Mouse (Mus musculus) right cerebral cortex, adult 18-20 months (tissue): ENCODE results near the gene Cd40lg.

Source experiments
- DNase-seq: peaks from one replicate; pipeline ENCODE4 v3.0.0; 2022; ENCODE audit warnings: mixed read lengths

Cd40lg gene

GRCm38 (mm10) chrX:57211876-57212275, at the start of gene Cd40lg:
Gene Cd40lg, plus strand, starts transcription at chrX:57212143.
- DNase-seq: no peak

GRCm38 (mm10) chrX:57166549-57166948, 45.4 kb upstream of the Cd40lg start:
- DNase-seq: no peak

- DNase-seq: no peak
Observed at GRCm38 (mm10) chrX:57171269-57171668, 40.7 kb upstream of the Cd40lg start.

DNA sequence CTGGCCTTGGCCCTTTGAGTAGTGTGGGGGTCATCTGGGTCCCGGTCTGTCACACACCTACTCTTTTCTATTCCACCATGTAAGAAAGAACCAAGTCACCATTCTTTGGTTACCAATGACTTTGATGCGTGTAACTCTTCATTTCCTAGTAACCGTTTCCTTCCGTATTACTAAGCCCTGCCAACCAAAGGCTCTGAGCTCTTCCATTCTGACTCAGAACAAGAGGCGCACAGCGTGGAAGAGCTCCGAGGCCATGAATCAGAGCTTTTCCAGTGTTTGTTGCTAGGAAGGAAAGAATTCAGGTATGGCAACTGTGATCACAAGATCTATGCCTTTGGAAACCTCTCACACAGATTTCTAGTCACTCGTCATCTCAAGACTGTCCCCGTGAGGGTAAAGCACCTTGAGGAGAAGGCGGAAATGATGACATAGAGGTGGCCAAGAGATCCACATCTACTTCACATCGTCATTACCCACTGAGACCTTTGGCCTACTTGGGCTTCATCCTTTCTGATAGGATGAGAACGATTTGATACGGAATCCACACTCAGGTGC, 34.6 kb upstream of the Cd40lg start:
- no peak for DNase-seq

GRCm38 (mm10) chrX:57182470-57182869, 29.5 kb upstream of the Cd40lg start:
- DNase-seq: no peak

DNA sequence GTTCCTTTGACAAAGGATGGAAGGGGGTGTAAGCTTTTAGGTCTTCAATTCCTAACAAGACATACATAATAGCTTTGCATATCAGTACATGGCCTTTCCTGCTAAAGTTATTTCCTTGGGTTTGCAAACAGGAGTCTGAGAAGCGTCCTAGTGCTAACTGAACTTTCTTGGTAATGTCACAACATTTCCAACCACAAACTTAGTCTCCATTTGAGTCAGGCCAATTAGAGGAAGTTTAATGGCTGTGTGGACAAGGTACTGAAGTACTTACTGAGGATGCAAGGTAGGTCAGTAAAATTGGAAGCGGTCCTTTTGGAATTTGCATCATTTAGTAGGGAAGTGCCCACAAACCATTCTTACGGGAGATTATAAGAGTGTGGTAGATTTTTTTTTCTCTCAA, 28.6 kb upstream of the Cd40lg start:
- DNase-seq: no peak

GRCm38 (mm10) chrX:57187301-57187700, 24.6 kb upstream of the Cd40lg start:
- no peak for DNase-seq

DNA sequence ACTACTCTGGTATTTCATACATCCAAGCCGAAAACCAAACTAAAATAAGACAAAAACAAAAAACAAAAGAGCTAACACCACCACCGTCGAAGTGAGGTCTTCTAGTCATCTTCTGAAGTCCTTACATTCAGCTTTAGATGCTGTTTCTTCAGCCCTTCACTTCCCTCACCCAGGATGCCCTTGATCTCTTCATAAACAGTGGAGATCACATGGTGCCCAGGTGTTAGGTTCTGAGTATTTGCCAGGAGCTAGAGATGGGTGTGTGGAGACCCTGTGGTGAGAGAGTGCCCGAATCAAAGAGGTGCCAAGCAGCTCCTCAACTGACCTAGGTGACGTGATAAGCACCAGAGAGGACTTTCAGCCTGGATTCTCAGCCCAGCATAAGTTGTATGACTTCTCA, 22.6 kb upstream of the Cd40lg start:
- no peak for DNase-seq

DNA sequence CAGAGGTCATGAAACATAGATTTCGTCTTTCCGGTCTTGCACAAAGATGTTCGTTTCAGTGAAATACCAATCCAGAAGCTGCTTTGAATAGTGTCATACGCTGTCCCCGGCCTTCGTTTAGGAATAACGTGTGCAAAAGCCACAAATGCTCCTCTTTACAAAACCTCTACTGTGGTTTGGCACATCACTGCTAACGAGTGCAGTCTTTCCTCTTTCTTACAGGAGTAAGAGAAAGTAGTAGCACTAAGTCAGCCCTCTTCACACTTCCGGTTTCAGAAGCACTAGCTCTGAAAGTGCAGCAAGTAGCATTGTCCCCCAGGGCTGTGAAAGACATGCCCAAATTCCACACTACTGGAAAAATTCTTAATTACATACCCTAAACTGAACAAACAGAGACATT, 15.6 kb upstream of the Cd40lg start:
- DNase-seq: no peak

DNA sequence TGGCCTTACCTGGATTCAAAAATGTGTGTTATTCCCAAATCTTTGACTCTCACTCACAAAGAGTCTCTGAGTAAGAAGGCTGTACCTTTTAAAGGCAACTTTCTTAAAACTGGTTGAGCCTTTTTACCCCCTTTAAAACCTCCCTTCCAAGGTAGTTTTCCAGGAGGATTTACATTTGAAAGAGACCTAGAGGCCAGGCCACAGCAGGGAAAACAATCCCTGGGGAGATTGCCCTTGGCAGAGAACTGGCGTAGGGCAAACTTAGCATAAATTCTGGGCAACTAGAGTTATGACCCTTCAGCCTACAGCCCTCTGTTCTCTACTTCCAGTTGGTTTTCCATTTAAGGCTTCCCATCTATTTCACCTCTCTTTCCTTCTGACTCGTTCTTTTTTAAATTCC, 13.9 kb upstream of the Cd40lg start:
- DNase-seq: no peak

DNA sequence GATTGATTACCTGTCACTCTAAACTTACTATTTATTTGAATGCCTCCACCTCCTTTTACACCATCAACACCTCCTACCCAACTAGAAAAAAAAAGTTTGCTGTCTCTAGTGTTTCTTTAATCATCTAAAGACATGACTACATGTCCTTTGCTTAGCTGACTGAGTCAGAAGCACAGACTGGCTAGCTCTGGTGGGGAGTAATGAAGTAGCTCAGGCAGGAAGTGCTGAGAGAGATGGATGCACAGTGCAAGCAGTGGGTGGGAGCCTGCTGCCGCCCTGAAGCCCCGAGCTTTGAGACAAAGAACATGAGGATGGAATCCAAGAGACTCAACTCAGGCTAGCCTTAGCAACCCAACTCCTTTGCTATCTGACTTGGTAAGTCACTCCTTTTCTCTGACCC, 11.5 kb upstream of the Cd40lg start:
- no peak for DNase-seq

- DNase-seq: no peak
Observed at GRCm38 (mm10) chrX:57210591-57210990, 1.4 kb upstream of the Cd40lg start.

GRCm38 (mm10) chrX:57212862-57213261, 919 bp downstream of the Cd40lg start:
- no peak for DNase-seq

- no peak for DNase-seq
Observed at GRCm38 (mm10) chrX:57215495-57215894, 3.6 kb downstream of the Cd40lg start.

DNA sequence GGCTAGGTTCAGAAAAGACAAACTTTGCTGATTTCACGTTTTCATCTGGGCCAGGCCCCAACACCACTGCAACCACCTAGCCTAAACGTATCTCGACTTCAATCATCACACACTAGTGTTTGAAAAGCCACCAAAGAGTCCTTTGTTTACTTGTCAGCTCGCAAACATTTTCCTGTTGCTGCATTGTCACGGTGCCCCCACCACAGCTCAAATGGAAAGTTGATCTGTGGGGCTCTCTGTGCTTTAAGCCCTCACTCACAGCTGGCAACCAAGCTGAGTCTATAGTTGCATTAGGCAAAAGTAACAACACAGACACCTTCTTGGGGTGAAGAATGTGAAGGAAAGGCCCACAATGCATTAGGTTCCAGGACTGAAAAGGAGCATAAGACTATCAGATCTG, 4.3 kb downstream of the Cd40lg start:
- DNase-seq: no peak

DNA sequence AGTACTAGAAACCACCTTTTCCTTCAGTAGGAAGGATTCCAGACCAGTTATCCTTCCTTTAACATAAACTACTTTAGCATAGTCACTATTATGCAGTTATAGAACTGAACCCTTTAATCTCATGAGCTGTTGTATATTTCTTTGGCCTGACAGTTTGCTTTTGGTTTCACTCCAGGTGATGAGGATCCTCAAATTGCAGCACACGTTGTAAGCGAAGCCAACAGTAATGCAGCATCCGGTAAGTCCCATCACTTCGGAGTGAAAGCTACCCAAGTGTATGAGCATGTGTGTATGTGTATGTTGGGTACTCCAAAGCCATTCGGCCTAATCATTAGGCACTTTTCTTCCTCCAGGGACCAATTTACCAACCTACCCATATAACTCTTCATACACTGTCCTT, 7.6 kb downstream of the Cd40lg start:
- DNase-seq: no peak

- DNase-seq: no peak
Observed at GRCm38 (mm10) chrX:57221881-57222280, 9.9 kb downstream of the Cd40lg start.

DNA sequence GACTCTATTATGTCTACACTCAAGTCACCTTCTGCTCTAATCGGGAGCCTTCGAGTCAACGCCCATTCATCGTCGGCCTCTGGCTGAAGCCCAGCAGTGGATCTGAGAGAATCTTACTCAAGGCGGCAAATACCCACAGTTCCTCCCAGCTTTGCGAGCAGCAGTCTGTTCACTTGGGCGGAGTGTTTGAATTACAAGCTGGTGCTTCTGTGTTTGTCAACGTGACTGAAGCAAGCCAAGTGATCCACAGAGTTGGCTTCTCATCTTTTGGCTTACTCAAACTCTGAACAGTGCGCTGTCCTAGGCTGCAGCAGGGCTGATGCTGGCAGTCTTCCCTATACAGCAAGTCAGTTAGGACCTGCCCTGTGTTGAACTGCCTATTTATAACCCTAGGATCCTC, 11.4 kb downstream of the Cd40lg start:
- peak; percentile 13 for DNase-seq

- DNase-seq: no peak
Observed at GRCm38 (mm10) chrX:57228178-57228577, 16.2 kb downstream of the Cd40lg start.

- DNase-seq: peak; percentile 8
Observed at GRCm38 (mm10) chrX:57233596-57233995, 21.7 kb downstream of the Cd40lg start.

DNA sequence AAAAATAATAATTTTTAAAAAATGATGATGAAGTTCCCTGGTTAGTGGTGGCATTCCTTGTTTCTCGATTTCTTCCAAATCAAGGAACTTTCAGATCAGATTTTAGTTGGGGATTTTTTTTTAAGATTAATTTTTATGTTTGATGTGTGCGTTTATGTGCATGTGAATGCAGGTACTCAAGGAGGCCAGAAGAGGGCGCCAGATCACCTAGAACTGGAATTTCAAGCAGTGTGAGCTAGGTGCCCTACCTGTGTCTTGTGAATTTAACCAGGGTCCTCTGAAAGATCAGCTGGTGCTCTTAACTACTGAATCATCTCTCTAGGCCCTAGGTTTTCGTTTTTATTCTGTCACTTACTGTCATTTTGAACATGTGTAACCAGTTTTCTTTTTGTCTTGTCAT, 24.0 kb downstream of the Cd40lg start:
- DNase-seq: no peak

- DNase-seq: no peak
Observed at GRCm38 (mm10) chrX:57238572-57238971, 26.6 kb downstream of the Cd40lg start.

DNA sequence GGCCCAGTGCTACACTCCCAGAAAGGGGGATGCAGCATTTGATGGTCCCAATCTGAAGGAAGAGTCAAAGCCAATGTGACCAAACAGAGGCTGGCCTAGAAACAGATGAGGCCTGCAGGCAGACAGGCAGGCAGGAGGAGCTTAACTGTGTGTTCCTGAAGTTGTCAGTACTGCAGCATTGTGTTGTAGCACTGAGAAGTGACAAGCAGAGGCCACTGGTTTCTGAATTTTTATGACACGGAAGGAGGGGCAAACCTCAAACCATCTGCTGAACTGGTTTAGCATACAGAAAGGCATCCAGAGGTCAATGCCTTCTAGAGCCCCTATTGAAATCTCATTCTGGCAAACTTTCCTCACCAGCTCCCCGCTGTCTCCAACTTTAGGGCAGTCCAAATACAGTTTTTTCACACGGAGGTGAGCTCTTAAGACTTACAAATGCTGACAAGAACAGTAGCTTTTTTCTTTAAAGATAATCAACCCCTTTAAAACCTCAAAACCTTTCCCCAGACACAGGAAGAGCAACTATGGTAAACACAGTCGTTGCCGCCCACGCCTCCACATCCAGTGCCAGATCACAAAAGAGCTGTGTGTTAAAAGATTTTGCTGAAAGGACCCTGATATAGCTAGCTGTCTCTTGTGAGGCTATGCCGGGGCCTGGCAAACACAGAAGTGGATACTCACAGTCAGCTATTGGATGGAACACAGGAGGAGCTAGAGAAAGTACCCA, 41.5 kb downstream of the Cd40lg start:
- no peak for DNase-seq

DNA sequence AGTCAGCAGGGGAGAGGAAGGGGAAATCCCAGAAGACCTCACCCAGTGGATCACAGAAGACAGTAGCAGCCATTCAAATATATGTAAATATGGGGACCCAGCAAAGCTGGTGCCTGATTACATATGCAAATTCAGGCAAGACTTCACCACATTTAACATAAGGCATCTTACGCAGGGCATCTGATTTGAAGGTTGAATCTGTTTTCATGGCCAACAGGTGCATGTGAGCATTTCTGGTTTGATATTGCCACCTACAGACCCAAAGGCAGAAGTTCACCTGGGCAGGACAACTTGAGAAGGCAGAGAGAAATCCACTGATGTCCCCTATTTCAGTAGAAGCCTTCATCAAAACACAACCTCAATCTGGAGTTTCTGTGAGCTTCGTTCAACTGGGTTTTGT, 48.8 kb downstream of the Cd40lg start:
- DNase-seq: peak; percentile 11

DNA sequence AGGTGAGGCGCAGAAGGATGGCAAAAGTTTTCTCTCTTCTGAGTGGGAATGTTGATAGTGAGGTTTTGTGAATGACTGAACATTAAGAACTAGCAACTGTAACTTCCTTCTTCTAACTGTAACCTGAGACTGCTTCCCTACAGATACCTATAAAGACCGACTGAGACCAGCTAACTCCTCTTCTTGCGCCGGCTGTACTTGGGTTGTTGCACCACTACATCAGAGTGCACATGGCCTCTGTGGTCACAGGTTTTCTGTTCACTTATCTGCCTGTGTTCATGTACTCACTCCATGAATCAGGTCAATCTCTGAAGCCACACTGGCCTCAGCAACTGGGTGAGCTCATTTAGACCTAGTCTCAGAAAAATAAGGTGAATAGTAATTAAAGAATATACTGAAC, 51.6 kb downstream of the Cd40lg start:
- DNase-seq: no peak
